Mouse (Mus musculus) embryonic facial prominence, embryonic 13.5 days (tissue): ENCODE measurements around the gene Trim30c. TPM values are rescaled to one million over a fixed set of nuclear protein-coding genes. Genes with fewer than 3 reads are reported as not detected.
"Not testable (repeated sequence)": the region's sequence is repeated elsewhere in the genome, so short reads cannot be mapped to it uniquely, and the experiment has no call there.

Experiments
- ATAC-seq: fragments of 200-750 bp; cut with Nextera tagmentation; 2 replicates; pipeline ENCODE4 v1.8.0; 2017; ENCODE audit warnings: low read depth; ENCODE audit not compliant: insufficient number of reproducible peaks, insufficient read depth, low FRiP score, low TSS enrichment
- H3K27ac ChIP-seq: fragments of 300-500 bp; sonication (generic); 2 replicates; pipeline ENCODE4 v1.5.1; 2015; ENCODE audit warnings: moderate library complexity, mild to moderate bottlenecking, inconsistent platforms
- H3K27me3 ChIP-seq: fragments of 300-500 bp; sonication (generic); 2 replicates; pipeline ENCODE4 v1.6.1; 2015; ENCODE audit warnings: mild to moderate bottlenecking, inconsistent platforms
- H3K36me3 ChIP-seq: fragments of 300-500 bp; sonication (generic); 2 replicates; pipeline ENCODE4 v1.6.1; 2015; ENCODE audit warnings: mild to moderate bottlenecking, inconsistent platforms
- H3K4me1 ChIP-seq: fragments of 300-500 bp; sonication (generic); 2 replicates; pipeline ENCODE4 v1.6.1; 2015; ENCODE audit warnings: inconsistent platforms
- H3K4me2 ChIP-seq: fragments of 300-500 bp; sonication (generic); 2 replicates; pipeline ENCODE4 v1.6.1; 2015; ENCODE audit warnings: moderate library complexity, mild to moderate bottlenecking, inconsistent platforms
- H3K4me3 ChIP-seq: fragments of 300-500 bp; sonication (generic); 2 replicates; pipeline ENCODE4 v1.5.1; 2015; ENCODE audit warnings: mild to moderate bottlenecking, inconsistent platforms
- H3K9ac ChIP-seq: fragments of 300-500 bp; sonication (generic); 2 replicates; pipeline ENCODE4 v1.6.1; 2015; ENCODE audit warnings: mild to moderate bottlenecking, inconsistent platforms
- H3K9me3 ChIP-seq: fragments of 300-500 bp; sonication (generic); 2 replicates; pipeline ENCODE4 v1.6.1; 2016; ENCODE audit warnings: inconsistent platforms
- WGBS: fragments of 180-500 bp; shearing (Covaris S2); methylation state at CpG from one replicate; pipeline ENCODE4 v1.1.7; 2015; ENCODE audit warnings: mixed read lengths; 5-methylcytosine and 5-hydroxymethylcytosine counted together
- polyA plus RNA-seq: library from polyadenylated mRNA; unstranded; fragments of >200 nt; fragmentation: Nextera tagmentation; extraction: Ambion mirVana; gene quantifications from 2 replicates; pipeline ENCODE4 v1.2.1, GENCODE M21; 2015

The Trim30c gene
- 0.20 TPM in 1 of 2 replicates, not detected in the other for polyA plus RNA-seq

GRCm38 (mm10) chr7:104400698-104401097 is at the start of gene Trim30c:
TSS of gene Trim30c (minus strand) at chr7:104400837.
- no peak for ATAC-seq
- 70% methylated on average over 1 of the region's 1 CpGs for WGBS

DNA sequence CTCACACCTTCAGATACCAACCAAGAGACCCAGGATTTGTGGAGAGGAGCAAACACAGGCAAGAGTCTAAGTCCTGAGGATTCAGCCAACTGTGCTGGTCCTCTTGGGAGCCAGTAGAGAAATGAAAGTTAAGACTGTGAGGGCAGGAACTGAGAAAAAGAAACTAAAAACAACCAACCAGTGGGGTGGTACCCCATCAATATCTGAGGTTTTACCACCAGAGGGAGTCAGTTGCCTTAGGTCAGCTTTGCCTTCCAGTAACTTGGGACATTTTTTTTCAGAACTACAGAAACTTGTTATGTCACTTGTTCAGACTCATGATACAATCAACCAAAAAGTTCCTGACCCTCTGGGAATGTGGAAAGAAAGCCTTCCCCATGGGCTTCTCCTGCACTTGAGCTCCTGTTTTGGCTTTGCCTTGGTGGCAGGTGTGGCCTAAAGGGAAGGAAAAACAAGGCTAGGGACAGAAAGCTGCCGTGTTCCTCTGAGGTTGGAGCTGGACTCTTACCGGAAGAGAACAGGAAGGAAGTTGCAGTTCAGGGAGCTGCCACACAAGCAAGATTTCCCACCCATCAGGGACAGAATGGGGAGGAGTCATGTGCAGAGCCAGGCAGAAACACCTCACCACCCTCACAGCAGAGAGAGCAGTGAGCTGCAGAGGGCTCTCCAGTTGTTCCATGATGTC is 45.5 kb upstream of the Trim30c start:
- no peak overlapping the region for H3K27ac ChIP-seq
- H3K4me3 ChIP-seq, result no peak overlapping the region
- no peaks in the 10 kb centered on the region for H3K36me3 ChIP-seq
- no peaks in the 10 kb centered on the region for H3K4me1 ChIP-seq
- no peak overlapping the region for H3K9ac ChIP-seq
- H3K4me2 ChIP-seq, result no peak overlapping the region
- H3K9me3 ChIP-seq, result no peaks in the 10 kb centered on the region
- ATAC-seq, result no peak
- 51% methylated on average over 2 of the region's 2 CpGs for WGBS
- no peaks in the 10 kb centered on the region for H3K27me3 ChIP-seq

More at GRCm38 (mm10) chr7:104400698-104401097, at the start of gene Trim30c:
- Histone ChIP-seq H3K4me1 (no peaks in the 10 kb centered on the region), H3K9ac (no peak within 1 kb of the TSS), H3K27ac (no peak within 1 kb of the TSS), H3K4me3 (no peak within 1 kb of the TSS), H3K4me2 (no peak within 1 kb of the TSS), H3K36me3 (no peaks in the 10 kb centered on the region), H3K27me3 (no peaks in the 10 kb centered on the region), H3K9me3 (no peaks in the 10 kb centered on the region)

- no peaks in the 10 kb centered on the region for H3K27me3 ChIP-seq
- H3K4me2 ChIP-seq, result no peak overlapping the region
- no peak for ATAC-seq
- WGBS, result 84% methylated on average over 3 of the region's 3 CpGs
- no peaks in the 10 kb centered on the region for H3K4me1 ChIP-seq
- H3K27ac ChIP-seq, result no peak overlapping the region
- no peaks in the 10 kb centered on the region for H3K9me3 ChIP-seq
- H3K4me3 ChIP-seq, result no peak overlapping the region
- no peak overlapping the region for H3K9ac ChIP-seq
- H3K36me3 ChIP-seq, result no peaks in the 10 kb centered on the region
Measured at GRCm38 (mm10) chr7:104404460-104404950, 3.9 kb upstream of the Trim30c start.

DNA sequence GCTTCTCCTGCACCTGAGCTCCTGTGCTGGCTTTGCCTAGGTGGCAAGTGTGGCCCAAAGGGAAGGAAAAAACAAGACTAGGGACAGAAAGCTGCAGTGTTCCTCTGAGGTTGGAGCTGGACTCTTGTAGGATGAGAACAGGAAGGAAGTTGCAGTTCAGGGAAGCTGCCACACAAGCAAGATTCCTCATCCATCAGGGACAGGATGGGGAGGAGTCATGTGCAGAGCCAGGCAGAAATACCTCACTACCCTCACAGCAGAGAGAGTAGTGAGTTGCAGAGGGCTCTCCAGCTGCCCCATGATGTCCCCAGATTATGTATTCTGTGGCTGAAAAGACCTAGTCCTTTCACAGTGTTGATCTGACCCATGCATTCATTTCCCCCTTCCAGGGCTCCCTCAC is 503 bp upstream of the Trim30c start:
- H3K4me2 ChIP-seq, result no peak overlapping the region
- no peak overlapping the region for H3K4me3 ChIP-seq
- no peaks in the 10 kb centered on the region for H3K36me3 ChIP-seq
- H3K4me1 ChIP-seq, result no peaks in the 10 kb centered on the region
- no peak overlapping the region for H3K27ac ChIP-seq
- no peak for ATAC-seq
- H3K9ac ChIP-seq, result no peak overlapping the region
- H3K9me3 ChIP-seq, result no peaks in the 10 kb centered on the region
- no peaks in the 10 kb centered on the region for H3K27me3 ChIP-seq

DNA sequence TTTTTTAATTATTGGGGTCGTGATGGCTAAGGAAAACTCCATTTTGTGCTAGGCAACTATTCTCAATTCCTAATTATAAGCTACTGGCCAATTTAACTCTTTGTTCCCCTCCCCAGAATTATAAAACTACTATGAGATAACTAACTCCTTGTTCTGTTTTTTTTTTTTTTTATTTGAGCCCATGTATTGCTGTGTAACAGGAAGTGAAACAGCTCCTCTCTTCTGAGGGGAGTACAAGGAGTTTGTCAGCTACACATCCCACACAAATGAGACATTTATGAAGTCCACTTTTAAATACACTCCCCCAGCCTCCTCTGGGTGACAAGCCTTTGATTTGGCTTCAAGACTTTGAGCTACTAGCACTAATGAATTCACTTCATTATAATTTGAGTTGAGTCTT is 2.1 kb downstream of the Trim30c start:
- Histone ChIP-seq H3K27ac (no peak overlapping the region), H3K27me3 (no peaks in the 10 kb centered on the region), H3K9me3 (no peaks in the 10 kb centered on the region), H3K4me1 (no peaks in the 10 kb centered on the region), H3K9ac (no peak overlapping the region), H3K4me2 (no peak overlapping the region), H3K36me3 (no peaks in the 10 kb centered on the region), H3K4me3 (no peak overlapping the region)
- WGBS, result 66% methylated on average over 1 of the region's 1 CpGs
- ATAC-seq, result no peak

- no peak for ATAC-seq
- no peak within 1 kb of the TSS for H3K27ac ChIP-seq
- H3K9ac ChIP-seq, result no peak within 1 kb of the TSS
- H3K36me3 ChIP-seq, result no peaks in the 10 kb centered on the region
- no peak within 1 kb of the TSS for H3K4me3 ChIP-seq
- WGBS, result 72% methylated on average over 1 of the region's 1 CpGs
- no peaks in the 10 kb centered on the region for H3K4me1 ChIP-seq
- H3K27me3 ChIP-seq, result no peaks in the 10 kb centered on the region
- no peaks in the 10 kb centered on the region for H3K9me3 ChIP-seq
- H3K4me2 ChIP-seq, result no peak within 1 kb of the TSS
Measured at GRCm38 (mm10) chr7:104369736-104370414, 30.8 kb downstream of the Trim30c start, which contains the start of gene Trim30b. TSS of gene Trim30b (minus strand) at chr7:104369884.

- H3K27ac ChIP-seq, result no peak overlapping the region
- no peak for ATAC-seq
- no peaks in the 10 kb centered on the region for H3K9me3 ChIP-seq
- H3K9ac ChIP-seq, result no peak overlapping the region
- H3K36me3 ChIP-seq, result no peaks in the 10 kb centered on the region
- no peak overlapping the region for H3K4me2 ChIP-seq
- no peak overlapping the region for H3K4me3 ChIP-seq
- H3K27me3 ChIP-seq, result no peaks in the 10 kb centered on the region
- no peaks in the 10 kb centered on the region for H3K4me1 ChIP-seq
Measured at GRCm38 (mm10) chr7:104366339-104366738, 34.3 kb downstream of the Trim30c start.

DNA sequence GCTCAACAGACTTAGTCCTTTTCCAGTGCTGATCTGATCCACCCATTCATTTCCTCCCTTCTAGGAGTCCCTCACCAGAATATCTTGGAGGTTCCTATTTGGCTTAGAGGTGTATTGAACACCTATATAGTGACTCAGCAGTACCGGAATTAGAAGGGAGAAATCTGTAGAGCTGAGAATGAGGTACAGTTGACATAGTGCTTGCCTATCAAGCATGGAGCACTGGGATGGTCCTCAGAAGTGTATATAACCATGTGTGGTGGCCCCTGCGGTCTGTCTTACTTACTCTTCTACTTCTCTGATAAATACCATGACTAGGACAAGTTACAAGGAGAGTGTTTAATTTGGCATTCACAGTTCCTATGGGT is 47.1 kb downstream of the Trim30c start:
- ATAC-seq, result 0 out of 2 replicates have a peak, but pooled peaks have one; percentile 18
- H3K4me3 ChIP-seq, result peak overlapping the region; percentile 46

DNA sequence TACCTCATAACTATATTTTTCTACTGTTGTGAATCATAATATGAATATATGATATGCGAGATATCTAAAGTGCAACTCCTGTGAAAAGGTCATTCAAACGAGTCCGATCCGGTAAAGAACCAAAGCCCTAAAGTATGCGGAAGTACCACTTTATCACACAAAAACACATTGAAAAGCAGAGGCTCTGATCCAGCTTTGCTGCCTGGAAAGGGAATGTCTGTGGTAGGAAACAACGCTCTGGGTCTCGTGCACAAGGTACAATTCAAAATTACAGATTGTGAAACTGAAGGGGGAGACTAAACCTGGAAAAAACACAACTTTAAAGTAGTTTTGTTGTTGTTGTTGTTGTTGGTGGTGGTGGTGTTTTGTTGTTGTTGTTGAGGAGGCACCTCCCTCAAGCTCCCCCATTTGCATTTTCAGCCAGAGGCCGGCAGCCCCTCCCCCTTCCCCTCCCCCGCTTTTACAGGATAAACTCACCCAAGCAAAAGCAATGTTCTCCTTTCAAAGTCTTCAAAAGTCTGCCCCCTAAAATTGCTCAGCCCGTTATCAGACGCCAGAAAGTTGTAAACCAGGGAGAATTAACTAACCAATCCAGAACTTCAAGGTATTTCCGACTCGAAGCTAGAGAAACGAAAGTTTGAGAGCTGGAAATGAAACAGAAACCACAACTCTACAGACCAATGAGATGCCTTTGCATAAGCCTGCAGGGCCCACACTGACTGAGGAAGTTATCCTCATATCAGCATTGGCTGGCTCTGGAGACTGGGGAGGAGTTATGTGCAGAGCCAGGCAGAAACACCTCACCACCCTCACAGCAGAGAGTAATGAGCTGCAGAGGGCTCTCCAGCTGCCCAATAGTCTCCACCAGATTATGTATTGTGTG is 47.7 kb downstream of the Trim30c start, which contains the start of gene Trim12c:
Gene Trim12c (minus strand): TSS at position 646 of the 883 bp plus-strand sequence.
- 0 out of 2 replicates have a peak within 1 kb of the TSS, but pooled peaks have one; percentile 28 for H3K27ac ChIP-seq

More for the DNA sequence above, 47.1 kb downstream of the Trim30c start:
- peak overlapping the region; percentile 62 for H3K4me2 ChIP-seq
- WGBS, result 65% methylated on average over 2 of the region's 2 CpGs
- no peak overlapping the region for H3K9ac ChIP-seq
- H3K27me3 ChIP-seq, result no peaks in the 10 kb centered on the region
- H3K4me1 ChIP-seq, result no peaks in the 10 kb centered on the region
- H3K27ac ChIP-seq, result 0 out of 2 replicates have a peak overlapping the region, but pooled peaks have one; percentile 28
- H3K36me3 ChIP-seq, result no peaks in the 10 kb centered on the region
- H3K9me3 ChIP-seq, result no peaks in the 10 kb centered on the region

GRCm38 (mm10) chr7:104348043-104348442 is 52.6 kb downstream of the Trim30c start:
- not testable (repeated sequence) for H3K4me1 ChIP-seq

More for the DNA sequence above, 47.7 kb downstream of the Trim30c start, which contains the start of gene Trim12c:
- WGBS, result 5% methylated on average over 14 of the region's 14 CpGs
- Histone ChIP-seq H3K36me3 (no peaks in the 10 kb centered on the region), H3K9me3 (no peaks in the 10 kb centered on the region), H3K27me3 (no peaks in the 10 kb centered on the region), H3K4me1 (no peaks in the 10 kb centered on the region), H3K9ac (peak within 1 kb of the TSS; percentile 63), H3K4me2 (peak within 1 kb of the TSS; percentile 62), H3K4me3 (peak within 1 kb of the TSS; percentile 46)
- peak; percentile 98 for ATAC-seq

DNA sequence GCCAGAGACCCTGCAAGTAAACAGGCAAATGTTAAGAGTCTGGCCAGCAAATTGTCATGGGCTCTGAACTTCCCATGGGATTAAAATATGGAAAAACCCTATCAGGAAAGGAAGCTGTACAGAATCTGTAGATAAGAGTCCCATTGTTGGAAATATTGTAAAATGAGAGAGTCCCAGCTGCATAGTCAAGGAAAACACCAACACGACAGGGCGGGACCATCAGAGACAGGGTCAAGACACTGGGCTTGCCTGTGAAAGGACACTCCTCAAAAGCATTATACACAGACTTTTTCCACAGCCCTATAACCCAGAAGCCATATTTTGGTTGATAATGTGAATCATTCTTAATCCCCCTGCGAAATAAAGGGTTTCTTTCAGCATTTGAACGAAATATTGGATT is 59.9 kb downstream of the Trim30c start:
- not testable (repeated sequence) for H3K4me3 ChIP-seq, H3K9ac ChIP-seq, H3K36me3 ChIP-seq, H3K4me1 ChIP-seq, H3K27ac ChIP-seq, H3K4me2 ChIP-seq, H3K27me3 ChIP-seq, ATAC-seq, H3K9me3 ChIP-seq
- WGBS, result 89% methylated on average over 4 of the region's 4 CpGs

More at GRCm38 (mm10) chr7:104348043-104348442, 52.6 kb downstream of the Trim30c start:
- not testable (repeated sequence) for H3K27me3 ChIP-seq, H3K36me3 ChIP-seq, H3K27ac ChIP-seq, H3K4me2 ChIP-seq, ATAC-seq, H3K9ac ChIP-seq, H3K4me3 ChIP-seq, H3K9me3 ChIP-seq
- WGBS, result 86% methylated on average over 4 of the region's 4 CpGs
